Mouse (Mus musculus): ENCODE measurements around the gene Fdx1l. TPM values are rescaled to one million over a fixed set of nuclear protein-coding genes. Genes with fewer than 3 reads are reported as not detected.

The Fdx1l gene
- polyA plus RNA-seq, 1 experiment from 2014 or later, result 63.9 TPM

GRCm38 (mm10) chr9:21031896-21032351 is 41.5 kb downstream of the Fdx1l start, which contains the start of gene Icam5:
Icam5 (plus strand) TSS chr9:21032073.
- H3K9ac ChIP-seq (ENCODE audit: low read depth, low read length), result peak within 1 kb of the TSS; percentile 24
- TF ChIP-seq CTCF (IDR thresholded peaks at IDR 0.05; ENCODE audit: low read depth), result no peak
- peak within 1 kb of the TSS; percentile 44 for H3K4me3 ChIP-seq (replicated peaks; ENCODE audit: low read depth, low read length)
- no peak for DNase-seq (ENCODE audit: low spot score)
- H3K27me3 ChIP-seq (ENCODE audit: insufficient read depth, low read length), result peaks cover 40% of the 10 kb centered on the region
- no peak for ATAC-seq (replicated peaks; ENCODE audit: low FRiP score, low read depth)
- peak within 1 kb of the TSS; percentile 93 for H3K4me2 ChIP-seq (ENCODE audit: low read length)
- peaks cover 29% of the 10 kb centered on the region for H3K4me1 ChIP-seq (replicated peaks; ENCODE audit: insufficient read depth, low read length)
- no peaks in the 10 kb centered on the region for H3K36me3 ChIP-seq (ENCODE audit: insufficient read depth, low read length)
- no peak within 1 kb of the TSS for H3K27ac ChIP-seq
- no peaks in the 10 kb centered on the region for H3K9me3 ChIP-seq (replicated peaks; ENCODE audit: low read length)
- WGBS, result under 1% methylated on average over 33 of the region's 35 CpGs

- WGBS, result under 1% methylated on average over 36 of the region's 36 CpGs
- no peak overlapping the region for H3K27ac ChIP-seq
- H3K4me1 ChIP-seq (replicated peaks; ENCODE audit: insufficient read depth, low read length), result peaks cover 29% of the 10 kb centered on the region
- no peaks in the 10 kb centered on the region for H3K9me3 ChIP-seq (replicated peaks; ENCODE audit: low read length)
- H3K36me3 ChIP-seq (ENCODE audit: insufficient read depth, low read length), result no peaks in the 10 kb centered on the region
- no peak overlapping the region for H3K9ac ChIP-seq (ENCODE audit: low read depth, low read length)
- peak; percentile 80 for DNase-seq (ENCODE audit: low spot score)
- H3K4me3 ChIP-seq (replicated peaks; ENCODE audit: low read depth, low read length), result peak overlapping the region; percentile 44
- no peak for TF ChIP-seq CTCF (IDR thresholded peaks at IDR 0.05; ENCODE audit: low read depth)
- peak; percentile 2; the same call in 1 of the 2 replicates for ATAC-seq (replicated peaks; ENCODE audit: low FRiP score, low read depth)
- peaks cover 34% of the 10 kb centered on the region for H3K27me3 ChIP-seq (ENCODE audit: insufficient read depth, low read length)
- H3K4me2 ChIP-seq (ENCODE audit: low read length), result peak overlapping the region; percentile 93
Observed at GRCm38 (mm10) chr9:21031251-21031895, 42.0 kb downstream of the Fdx1l start.

DNA sequence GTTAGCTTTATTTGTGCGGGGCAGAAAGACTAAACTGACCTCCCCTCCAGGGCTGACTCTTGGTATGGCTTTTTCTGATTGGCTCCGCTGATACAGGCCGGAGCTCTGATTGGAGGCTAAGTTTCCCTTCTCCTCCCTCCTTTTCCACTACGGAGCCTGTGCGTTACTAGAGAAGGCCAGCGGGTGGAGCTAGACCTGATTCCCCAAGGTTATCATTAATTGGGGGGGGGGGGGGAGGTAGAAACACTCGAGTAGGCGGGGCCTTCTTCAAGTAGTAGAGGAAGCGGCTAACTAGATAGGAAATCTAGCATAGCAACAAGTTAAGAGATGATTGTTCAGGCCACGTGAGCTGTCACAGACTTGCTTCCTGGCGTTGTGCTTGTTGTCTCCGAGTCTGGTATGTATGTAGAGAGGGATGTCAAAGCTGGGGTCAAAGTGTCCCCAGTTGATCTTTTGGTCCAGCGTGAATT is 42.6 kb downstream of the Fdx1l start:
- WGBS, result 0% methylated on average over 13 of the region's 13 CpGs
- Histone ChIP-seq H3K9me3 (replicated peaks; ENCODE audit: low read length) (no peaks in the 10 kb centered on the region), H3K27ac (no peak overlapping the region), H3K27me3 (ENCODE audit: insufficient read depth, low read length) (peaks cover 29% of the 10 kb centered on the region), H3K4me1 (replicated peaks; ENCODE audit: insufficient read depth, low read length) (peaks cover 25% of the 10 kb centered on the region), H3K4me3 (replicated peaks; ENCODE audit: low read depth, low read length) (peak overlapping the region; percentile 44), H3K4me2 (ENCODE audit: low read length) (peak overlapping the region; percentile 93), H3K9ac (ENCODE audit: low read depth, low read length) (no peak overlapping the region), H3K36me3 (ENCODE audit: insufficient read depth, low read length) (no peaks in the 10 kb centered on the region)
- peak; percentile 73 for TF ChIP-seq CTCF (IDR thresholded peaks at IDR 0.05; ENCODE audit: low read depth)
- DNase-seq (ENCODE audit: low spot score) (peak; percentile 97), ATAC-seq (replicated peaks; ENCODE audit: low FRiP score, low read depth) (peak; percentile 47; the same call in 1 of the 2 replicates)

GRCm38 (mm10) chr9:21030055-21030600 is 43.3 kb downstream of the Fdx1l start:
- DNase-seq (ENCODE audit: low spot score) (no peak), ATAC-seq (replicated peaks; ENCODE audit: low FRiP score, low read depth) (no peak)
- no peak overlapping the region for H3K9ac ChIP-seq (ENCODE audit: low read depth, low read length)
- no peak for TF ChIP-seq CTCF (IDR thresholded peaks at IDR 0.05; ENCODE audit: low read depth)
- H3K27ac ChIP-seq, result no peak overlapping the region
- no peaks in the 10 kb centered on the region for H3K9me3 ChIP-seq (replicated peaks; ENCODE audit: low read length)
- 0 out of 2 replicates have a peak overlapping the region, but pooled peaks have one; percentile 6 for H3K4me3 ChIP-seq (replicated peaks; ENCODE audit: low read depth, low read length)
- H3K36me3 ChIP-seq (ENCODE audit: insufficient read depth, low read length), result no peaks in the 10 kb centered on the region
- H3K4me2 ChIP-seq (ENCODE audit: low read length), result peak overlapping the region; percentile 93
- peaks cover 22% of the 10 kb centered on the region for H3K27me3 ChIP-seq (ENCODE audit: insufficient read depth, low read length)
- peaks cover 25% of the 10 kb centered on the region for H3K4me1 ChIP-seq (replicated peaks; ENCODE audit: insufficient read depth, low read length)
- WGBS, result 29% methylated on average over 22 of the region's 22 CpGs

DNA sequence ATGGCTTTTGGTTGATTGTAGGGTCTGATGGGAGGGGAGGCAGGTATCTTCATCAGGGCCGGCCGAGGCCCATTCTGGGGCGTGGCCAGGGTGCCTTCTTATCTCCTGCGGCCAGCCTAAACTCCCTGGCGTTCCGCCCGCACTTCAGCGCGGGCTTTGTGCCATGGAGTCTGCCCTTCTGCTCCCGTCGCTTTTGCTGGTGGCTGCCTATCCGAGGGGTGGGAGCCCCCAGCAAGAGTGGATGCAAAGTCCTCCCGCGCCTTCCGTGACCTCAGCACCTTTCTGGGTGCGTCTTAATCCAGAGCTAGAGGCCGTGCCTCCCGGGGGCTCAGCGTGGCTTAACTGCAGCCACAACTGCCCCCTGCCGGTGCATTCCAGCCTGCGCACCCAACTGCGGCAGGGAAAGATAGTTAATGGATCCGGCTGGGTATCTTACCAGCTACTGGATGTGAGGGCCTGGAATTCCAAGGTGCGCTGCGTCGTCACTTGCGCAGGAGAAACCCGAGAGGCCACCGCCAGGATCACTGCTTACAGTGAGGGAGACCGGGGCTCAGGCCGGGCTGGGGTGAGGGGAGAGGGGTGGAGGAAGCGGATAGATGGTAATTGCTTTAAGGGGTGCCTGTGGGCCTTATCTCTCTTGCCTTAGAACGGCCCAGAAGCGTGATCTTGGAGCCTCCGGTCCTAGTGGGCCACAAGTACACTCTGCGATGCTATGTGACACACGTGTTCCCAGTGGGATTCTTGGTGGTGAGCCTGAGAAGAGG is 43.9 kb downstream of the Fdx1l start, which contains the start of gene Icam4:
Gene Icam4, plus strand, starts transcription at position 83 of the 764 bp plus-strand sequence.
- Histone ChIP-seq H3K4me1 (replicated peaks; ENCODE audit: insufficient read depth, low read length) (peaks cover 25% of the 10 kb centered on the region), H3K27me3 (ENCODE audit: insufficient read depth, low read length) (peaks cover 15% of the 10 kb centered on the region), H3K9me3 (replicated peaks; ENCODE audit: low read length) (no peaks in the 10 kb centered on the region), H3K27ac (no peak within 1 kb of the TSS), H3K4me2 (ENCODE audit: low read length) (peak within 1 kb of the TSS; percentile 93), H3K36me3 (ENCODE audit: insufficient read depth, low read length) (no peaks in the 10 kb centered on the region), H3K4me3 (replicated peaks; ENCODE audit: low read depth, low read length) (peak within 1 kb of the TSS; percentile 20; the same call in 1 of the 2 replicates), H3K9ac (ENCODE audit: low read depth, low read length) (peak within 1 kb of the TSS; percentile 36; the same call in 1 of the 2 replicates)
- peak; percentile 88 for TF ChIP-seq CTCF (IDR thresholded peaks at IDR 0.05; ENCODE audit: low read depth)
- ATAC-seq (replicated peaks; ENCODE audit: low FRiP score, low read depth) (peak; percentile 11; the same call in 1 of the 2 replicates), DNase-seq (ENCODE audit: low spot score) (peak; percentile 82)
- 3% methylated on average over 37 of the region's 37 CpGs for WGBS

DNA sequence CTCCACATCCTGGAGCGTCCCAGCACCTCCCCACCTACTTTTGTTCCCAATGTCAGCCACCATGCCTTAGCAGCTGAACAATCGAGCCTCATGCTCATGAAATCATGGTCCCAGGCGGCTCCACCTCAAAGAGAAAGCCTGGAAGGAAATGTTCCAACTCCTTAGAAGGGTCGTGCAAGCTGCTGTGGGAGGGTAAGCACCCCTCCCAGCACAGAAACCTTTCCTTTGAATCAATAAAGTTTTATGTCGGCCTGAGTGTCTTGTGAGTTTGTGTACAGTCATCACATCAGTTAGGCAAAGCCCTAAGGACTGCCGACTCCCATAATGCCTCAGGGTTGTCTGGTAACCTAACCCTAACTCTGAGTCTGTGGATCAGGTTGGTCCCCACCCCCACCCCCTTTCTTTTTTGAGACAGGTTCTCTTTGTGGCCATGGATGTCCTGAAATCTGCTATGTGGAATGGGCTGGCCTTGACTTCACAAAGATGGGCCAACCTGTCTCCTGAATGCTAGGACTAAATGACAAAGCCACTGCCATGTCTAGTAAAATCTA is 44.8 kb downstream of the Fdx1l start:
- H3K9me3 ChIP-seq (replicated peaks; ENCODE audit: low read length), result no peaks in the 10 kb centered on the region
- DNase-seq (ENCODE audit: low spot score) (no peak), ATAC-seq (replicated peaks; ENCODE audit: low FRiP score, low read depth) (no peak)
- H3K36me3 ChIP-seq (ENCODE audit: insufficient read depth, low read length), result no peaks in the 10 kb centered on the region
- WGBS, result 63% methylated on average over 6 of the region's 6 CpGs
- no peak overlapping the region for H3K4me2 ChIP-seq (ENCODE audit: low read length)
- TF ChIP-seq CTCF (IDR thresholded peaks at IDR 0.05; ENCODE audit: low read depth), result no peak
- H3K27ac ChIP-seq, result no peak overlapping the region
- H3K4me3 ChIP-seq (replicated peaks; ENCODE audit: low read depth, low read length), result no peak overlapping the region
- no peak overlapping the region for H3K9ac ChIP-seq (ENCODE audit: low read depth, low read length)
- H3K27me3 ChIP-seq (ENCODE audit: insufficient read depth, low read length), result peaks cover 14% of the 10 kb centered on the region
- peaks cover 25% of the 10 kb centered on the region for H3K4me1 ChIP-seq (replicated peaks; ENCODE audit: insufficient read depth, low read length)

All from kidney, postnatal 0 days (tissue).